In genomic region chr12:98282776-98283486, GRCm38 (mm10) we compare ENCODE assay signal across 13 mouse cellular contexts. TPM values are rescaled to one million over a fixed set of nuclear protein-coding genes. Genes with fewer than 3 reads are reported as not detected.
DNase-seq lines count a peak whose midpoint lies in the region; ATAC-seq and TF ChIP-seq lines count a peak whose summit lies in the region.
"Had no signal": no experiment of that assay in that cellular context is flagged by ENCODE, and none has a peak within 500 bp of the region (broad histone marks: within the 10 kb centered on the region; RNA-seq: fewer than 3 reads in every experiment).

No protein-coding gene starts in this region.

- TF ChIP-seq EP300 in stomach, postnatal 0 days (optimal IDR thresholded peaks at IDR 0.05): no peak

- no peaks in the 10 kb centered on the region for H3K4me1 ChIP-seq in liver, embryonic 13.5 days (replicated peaks)
- H3K4me1 ChIP-seq in kidney, adult 2 months (ENCODE audit: control insufficient read depth, insufficient read depth, low read length): no peaks in the 10 kb centered on the region
- H3K4me1 ChIP-seq in hindbrain, embryonic 12.5 days: no peaks in the 10 kb centered on the region
- no peaks in the 10 kb centered on the region for H3K4me1 ChIP-seq in stomach, postnatal 0 days (replicated peaks; ENCODE audit: control insufficient read depth, insufficient read depth)
- H3K4me1 ChIP-seq: embryonic facial prominence, embryonic 10.5 days; hindbrain, embryonic 15.5 days; neural tube, embryonic 12.5 days had no signal

- WGBS in liver, embryonic 13.5 days (ENCODE audit: insufficient replicate concordance): 47% methylated on average over 14 of the region's 14 CpGs
- 65% methylated on average over 14 of the region's 14 CpGs for WGBS in kidney, adult 2 months
- WGBS in hindbrain, embryonic 12.5 days: 82% methylated on average over 14 of the region's 14 CpGs
- 69% methylated on average over 14 of the region's 14 CpGs for WGBS in stomach, postnatal 0 days

- TF ChIP-seq CTCF in kidney, adult 2 months (conservative IDR thresholded peaks at IDR 0.05; ENCODE audit: insufficient read depth, insufficient read length, low read depth, low read length): no peak
- TF ChIP-seq CTCF in stomach, postnatal 0 days (IDR thresholded peaks at IDR 0.05; ENCODE audit: low read depth): no peak

- no peak for TF ChIP-seq POLR2A in kidney, adult 2 months (IDR thresholded peaks at IDR 0.05; ENCODE audit: low read depth, low read length)

- H3K9me3 ChIP-seq in liver, embryonic 13.5 days (replicated peaks): no peaks in the 10 kb centered on the region
- H3K9me3 ChIP-seq in hindbrain, embryonic 12.5 days (replicated peaks): no peaks in the 10 kb centered on the region
- no peaks in the 10 kb centered on the region for H3K9me3 ChIP-seq in stomach, postnatal 0 days (ENCODE audit: control insufficient read depth, low read length)
- H3K9me3 ChIP-seq: embryonic facial prominence, embryonic 10.5 days; hindbrain, embryonic 15.5 days; neural tube, embryonic 12.5 days had no signal

- no peaks in the 10 kb centered on the region for H3K36me3 ChIP-seq in liver, embryonic 13.5 days
- no peaks in the 10 kb centered on the region for H3K36me3 ChIP-seq in kidney, adult 2 months (ENCODE audit: control insufficient read depth, insufficient read depth, low read length)
- H3K36me3 ChIP-seq in hindbrain, embryonic 12.5 days: no peaks in the 10 kb centered on the region
- H3K36me3 ChIP-seq in stomach, postnatal 0 days (ENCODE audit: control insufficient read depth, insufficient read depth, low read length): no peaks in the 10 kb centered on the region
- H3K36me3 ChIP-seq: embryonic facial prominence, embryonic 10.5 days; hindbrain, embryonic 15.5 days; neural tube, embryonic 12.5 days had no signal

- H3K27me3 ChIP-seq in liver, embryonic 13.5 days: no peaks in the 10 kb centered on the region
- H3K27me3 ChIP-seq in kidney, adult 2 months (replicated peaks; ENCODE audit: control insufficient read depth, insufficient read depth, low read length): no peaks in the 10 kb centered on the region
- H3K27me3 ChIP-seq in hindbrain, embryonic 12.5 days: no peaks in the 10 kb centered on the region
- H3K27me3 ChIP-seq in stomach, postnatal 0 days (ENCODE audit: control insufficient read depth, insufficient read depth, low read length): no peaks in the 10 kb centered on the region
- H3K27me3 ChIP-seq: hindbrain, embryonic 15.5 days; neural tube, embryonic 12.5 days had no signal

- peak; percentile 44 to 67 for DNase-seq in frontal cortex, adult 2 months (ENCODE audit: extremely low spot score in 1 of 2, low spot score in 1 of 2)
- no peak for DNase-seq in frontal cortex, postnatal 10 days (ENCODE audit: low spot score in 2 of 2)
- DNase-seq in 3134 (ENCODE audit: extremely low read depth, insufficient read length, low spot score): peak; percentile 58
- DNase-seq in adrenal gland, postnatal 10 days: peak; percentile 41
- DNase-seq in liver, embryonic 13.5 days: no peak
- no peak for DNase-seq in kidney, adult 2 months
- no peak for DNase-seq in stomach, postnatal 0 days (ENCODE audit: low spot score)
- DNase-seq: gastrocnemius, adult 2 months had no signal

- H3K27ac ChIP-seq in liver, embryonic 13.5 days: peak overlapping the region; percentile 50
- H3K27ac ChIP-seq in kidney, adult 2 months (ENCODE audit: insufficient read depth, low read depth, low read length): no peak overlapping the region
- H3K27ac ChIP-seq in hindbrain, embryonic 12.5 days: no peak overlapping the region
- no peak overlapping the region for H3K27ac ChIP-seq in stomach, postnatal 0 days (replicated peaks)
- H3K27ac ChIP-seq: embryonic facial prominence, embryonic 10.5 days; gastrocnemius, adult 2 months; hindbrain, embryonic 15.5 days; neural tube, embryonic 12.5 days had no signal

- no peak overlapping the region for H3K9ac ChIP-seq in liver, embryonic 13.5 days
- H3K9ac ChIP-seq in hindbrain, embryonic 12.5 days: no peak overlapping the region
- H3K9ac ChIP-seq in stomach, postnatal 0 days (ENCODE audit: low read length): no peak overlapping the region
- H3K9ac ChIP-seq: hindbrain, embryonic 15.5 days; neural tube, embryonic 12.5 days had no signal

- no peak for ATAC-seq in liver, embryonic 13.5 days (ENCODE audit: low read depth)
- ATAC-seq in hindbrain, embryonic 12.5 days (ENCODE audit: low FRiP score): no peak
- no peak for ATAC-seq in stomach, postnatal 0 days (ENCODE audit: low FRiP score, low TSS enrichment)

- no peak overlapping the region for H3K4me3 ChIP-seq in liver, embryonic 13.5 days (replicated peaks)
- H3K4me3 ChIP-seq in kidney, adult 2 months (ENCODE audit: insufficient read depth, low read depth, low read length): no peak overlapping the region
- no peak overlapping the region for H3K4me3 ChIP-seq in hindbrain, embryonic 12.5 days
- H3K4me3 ChIP-seq in stomach, postnatal 0 days (ENCODE audit: low read depth, low read length): no peak overlapping the region
- H3K4me3 ChIP-seq: embryonic facial prominence, embryonic 10.5 days; gastrocnemius, adult 2 months; hindbrain, embryonic 15.5 days; neural tube, embryonic 12.5 days had no signal

- H3K4me2 ChIP-seq in liver, embryonic 13.5 days: no peak overlapping the region
- H3K4me2 ChIP-seq in hindbrain, embryonic 12.5 days (replicated peaks): no peak overlapping the region
- no peak overlapping the region for H3K4me2 ChIP-seq in stomach, postnatal 0 days (replicated peaks; ENCODE audit: low read depth)
- H3K4me2 ChIP-seq: hindbrain, embryonic 15.5 days; neural tube, embryonic 12.5 days had no signal

RNA-seq across cellular contexts. Expression of gene Gpr65, which starts 14.5 kb away (rescaled TPM):
- polyA plus RNA-seq in frontal cortex, adult 2 months (2012; rRNA removed): 0.29 and 0.36 TPM in 2 replicates
- total RNA-seq in adrenal gland, postnatal 10 days (2021): 1 to 10 TPM in 1 of 2 experiments, under 1 TPM in 1; 0.79 to 1.7 TPM
- 2.6 and 2.7 TPM in 2 replicates for polyA plus RNA-seq in liver, embryonic 13.5 days (2015; fragmentation: Nextera tagmentation; extraction: Ambion mirVana)
- 0.72 and 1.3 TPM in 2 replicates for polyA plus RNA-seq in kidney, adult 2 months (2012; rRNA removed)
- 0.43 and 0.61 TPM in 2 replicates for polyA plus RNA-seq in hindbrain, embryonic 12.5 days (2016; fragmentation: Nextera tagmentation; extraction: Ambion mirVana)
- polyA plus RNA-seq in stomach, postnatal 0 days (2015; fragmentation: Nextera tagmentation; extraction: Ambion mirVana): 1.9 and 2.0 TPM in 2 replicates
- total RNA-seq: layer of hippocampus, adult 18-20 months had no signal

RNA-seq across cellular contexts. Expression of gene Galc, which starts 23.7 kb away (rescaled TPM):
- 32.7 and 34.5 TPM in 2 replicates for polyA plus RNA-seq in frontal cortex, adult 2 months (2012; rRNA removed)
- 10 to 100 TPM; 14.7 to 17.4 TPM for total RNA-seq in adrenal gland, postnatal 10 days (2021)
- 2.1 and 2.5 TPM in 2 replicates for polyA plus RNA-seq in liver, embryonic 13.5 days (2015; fragmentation: Nextera tagmentation; extraction: Ambion mirVana)
- 66.8 and 69.8 TPM in 2 replicates for polyA plus RNA-seq in kidney, adult 2 months (2012; rRNA removed)
- 12.2 and 13.5 TPM in 2 replicates for polyA plus RNA-seq in hindbrain, embryonic 12.5 days (2016; fragmentation: Nextera tagmentation; extraction: Ambion mirVana)
- polyA plus RNA-seq in stomach, postnatal 0 days (2015; fragmentation: Nextera tagmentation; extraction: Ambion mirVana): 4.1 and 4.3 TPM in 2 replicates

Comparison
In these comparisons a context has a peak if more than half of its experiments do, and no peak if none do; other contexts are left out.
1. DNase-seq: peak in frontal cortex, adult 2 months (2 of 2), 3134 (single experiment) and adrenal gland, postnatal 10 days (single experiment); none in frontal cortex, postnatal 10 days (0 of 2), liver, embryonic 13.5 days (single experiment), kidney, adult 2 months (single experiment) and stomach, postnatal 0 days (single experiment).